Mouse (Mus musculus) monocyte, adult 59 days (primary cell): Measurements from ENCODE around the gene Ly6g5c. TPM values are rescaled to one million over a fixed set of nuclear protein-coding genes. Genes with fewer than 3 reads are reported as not detected.

Source experiments
- total RNA-seq, 2 experiments: library from RNA; stranded (reverse); gene quantifications; one replicate each; pipeline ENCODE4 v1.2.4; 2023

The Ly6g5c gene
- total RNA-seq, 2 experiments from 2014 or later = not detected

Other genes starting within 250 kb of the Ly6g5c start
- gene Cfb, start 245.8 kb upstream of the Ly6g5c start, total RNA-seq = 10 to 100 TPM; 10.9 to 15.3 TPM
- gene Zbtb12, start 228.8 kb upstream of the Ly6g5c start, total RNA-seq = 1 to 10 TPM; 3.3 to 3.8 TPM
- gene Gm20547, start 226.2 kb upstream of the Ly6g5c start, total RNA-seq = not detected
- gene C2, start 210.0 kb upstream of the Ly6g5c start, total RNA-seq = 10 to 100 TPM; 16.6 to 17.2 TPM
- 100 to 1,000 TPM; 134 to 139 TPM for gene Ehmt2, start 209.8 kb upstream of the Ly6g5c start, total RNA-seq
- gene Slc44a4, start 193.8 kb upstream of the Ly6g5c start, total RNA-seq = not detected
- 10 to 100 TPM; 58.9 to 60.2 TPM for gene Neu1, start 177.0 kb upstream of the Ly6g5c start, total RNA-seq
- gene Hspa1b, start 149.0 kb upstream of the Ly6g5c start, total RNA-seq = 100 to 1,000 TPM; 240 to 289 TPM
- gene Gm20481, start 138.4 kb upstream of the Ly6g5c start, total RNA-seq = not detected
- 100 to 1,000 TPM; 322 to 373 TPM for gene Hspa1a, start 136.1 kb upstream of the Ly6g5c start, total RNA-seq
- gene Hspa1l, start 135.6 kb upstream of the Ly6g5c start, total RNA-seq = under 1 TPM; 0.55 to 0.76 TPM
- 10 to 100 TPM; 18.6 to 21.1 TPM for gene Lsm2, start 126.4 kb upstream of the Ly6g5c start, total RNA-seq
- 10 to 100 TPM; 89.4 to 93.9 TPM for gene Vars, start 107.3 kb upstream of the Ly6g5c start, total RNA-seq
- gene Vwa7, start 91.7 kb upstream of the Ly6g5c start, total RNA-seq = under 1 TPM in 1 of 2 experiments, not detected in 1; 0.16 TPM
- gene Sapcd1, start 80.3 kb upstream of the Ly6g5c start, total RNA-seq = not detected
- gene Msh5, start 61.5 kb upstream of the Ly6g5c start, total RNA-seq = 1 to 10 TPM; 1.0 to 2.2 TPM
- 100 to 1,000 TPM; 258 to 267 TPM for gene Clic1, start 58.3 kb upstream of the Ly6g5c start, total RNA-seq
- gene Ddah2, start 49.2 kb upstream of the Ly6g5c start, total RNA-seq = 1 to 10 TPM; 1.2 to 1.7 TPM
- gene Ly6g6c, start 42.9 kb upstream of the Ly6g5c start, total RNA-seq = not detected
- not detected for gene Mpig6b, start 42.1 kb upstream of the Ly6g5c start, total RNA-seq
- gene Ly6g6e, start 31.4 kb upstream of the Ly6g5c start, total RNA-seq = not detected
- not detected for gene Ly6g6d, start 30.2 kb upstream of the Ly6g5c start, total RNA-seq
- not detected for gene Ly6g6f, start 22.7 kb upstream of the Ly6g5c start, total RNA-seq
- 10 to 100 TPM; 58.8 to 60.6 TPM for gene Abhd16a, start 19.0 kb upstream of the Ly6g5c start, total RNA-seq
- gene Ly6g5b, start 7.1 kb downstream of the Ly6g5c start, total RNA-seq = under 1 TPM; 0.42 to 0.61 TPM
- 10 to 100 TPM; 22.2 to 30.3 TPM for gene Gpank1, start 13.2 kb downstream of the Ly6g5c start, total RNA-seq
- gene Csnk2b, start 13.8 kb downstream of the Ly6g5c start, total RNA-seq = 100 to 1,000 TPM; 133 to 155 TPM
- 10 to 100 TPM; 15.5 to 25.3 TPM for gene D17H6S53E, start 18.1 kb downstream of the Ly6g5c start, total RNA-seq
- gene Apom, start 23.8 kb downstream of the Ly6g5c start, total RNA-seq = not detected
- gene Bag6, start 26.9 kb downstream of the Ly6g5c start, total RNA-seq = 100 to 1,000 TPM; 324 to 360 TPM
- 100 to 1,000 TPM; 227 to 228 TPM for gene Prrc2a, start 56.6 kb downstream of the Ly6g5c start, total RNA-seq
- 100 to 1,000 TPM; 172 to 206 TPM for gene Aif1, start 67.8 kb downstream of the Ly6g5c start, total RNA-seq
- 100 to 1,000 TPM; 935 to 974 TPM for gene Lst1, start 80.2 kb downstream of the Ly6g5c start, total RNA-seq
- gene Ltb, start 86.2 kb downstream of the Ly6g5c start, total RNA-seq = 10 to 100 TPM; 72.7 to 86.4 TPM
- gene Tnf, start 93.7 kb downstream of the Ly6g5c start, total RNA-seq = 10 to 100 TPM; 57.3 to 92.8 TPM
- gene Lta, start 97.1 kb downstream of the Ly6g5c start, total RNA-seq = not detected
- 1 to 10 TPM in 1 of 2 experiments, not detected in 1; 1.3 TPM for gene Gm16181, start 112.6 kb downstream of the Ly6g5c start, total RNA-seq
- gene Atp6v1g2, start 125.4 kb downstream of the Ly6g5c start, total RNA-seq = 1 to 10 TPM; 1.8 to 4.2 TPM
- 10 to 100 TPM; 13.1 to 13.4 TPM for gene Nfkbil1, start 127.5 kb downstream of the Ly6g5c start, total RNA-seq
- 100 to 1,000 TPM; 243 to 247 TPM for gene Ddx39b, start 133.5 kb downstream of the Ly6g5c start, total RNA-seq
- 1,000 to 10,000 TPM; 2,563 to 2,615 TPM for gene H2-D1, start 154.5 kb downstream of the Ly6g5c start, total RNA-seq
- 10 to 100 TPM; 10.2 to 13.7 TPM for gene H2-Q1, start 212.1 kb downstream of the Ly6g5c start, total RNA-seq
- 10 to 100 TPM; 11.6 to 12.7 TPM for gene H2-Q2, start 234.0 kb downstream of the Ly6g5c start, total RNA-seq